Mouse (Mus musculus): ENCODE measurements around the gene Gria3.

DNA sequence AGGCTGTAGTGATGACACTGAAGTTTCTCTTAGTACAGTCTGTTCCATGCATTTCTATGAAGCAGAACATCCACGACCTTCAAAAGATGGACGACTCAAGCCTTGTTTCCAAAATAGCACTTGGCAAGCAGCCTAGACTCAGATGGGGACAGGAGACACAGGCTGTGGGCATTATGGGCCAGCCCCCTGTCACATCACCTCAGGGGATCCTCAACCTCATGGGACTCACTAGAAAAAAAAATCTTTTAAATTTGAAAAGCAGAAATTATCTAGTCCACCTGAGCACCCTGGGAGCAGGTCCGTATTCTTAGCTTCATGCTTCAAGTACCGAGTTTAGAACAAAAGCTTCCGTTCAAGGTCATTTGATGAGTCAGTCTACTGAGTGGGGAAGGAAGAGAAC is 38.2 kb downstream of the Gria3 start:
- TF ChIP-seq CTCF (IDR thresholded peaks at IDR 0.05; ENCODE audit: borderline replicate concordance, insufficient read depth, low read depth, low read length): no peak
- TF ChIP-seq POLR2A (IDR thresholded peaks at IDR 0.05; ENCODE audit: borderline replicate concordance, insufficient read depth, low read length): no peak

Data from cerebellum, adult 2 months (tissue).